Mouse (Mus musculus): Measurements from ENCODE around the gene Glp2r. TPM values are rescaled to one million over a fixed set of nuclear protein-coding genes. Genes with fewer than 3 reads are reported as not detected.

The Glp2r gene
- polyA plus RNA-seq, 1 experiment from 2014 or later, result not detected

- no peaks in the 10 kb centered on the region for H3K4me1 ChIP-seq (ENCODE audit: control insufficient read depth, insufficient read depth, low read length)
- no peaks in the 10 kb centered on the region for H3K36me3 ChIP-seq (ENCODE audit: control insufficient read depth, insufficient read depth, low read length)
- WGBS, result 90% methylated on average over 5 of the region's 5 CpGs
- no peaks in the 10 kb centered on the region for H3K27me3 ChIP-seq (replicated peaks; ENCODE audit: control insufficient read depth, insufficient read depth, low read length)
- H3K9ac ChIP-seq (ENCODE audit: low read depth, low read length), result no peak overlapping the region
- no peak overlapping the region for H3K27ac ChIP-seq (replicated peaks; ENCODE audit: low read depth, low read length)
- DNase-seq (ENCODE audit: low spot score) (no peak), ATAC-seq (ENCODE audit: low read depth) (no peak)
- no peak overlapping the region for H3K4me2 ChIP-seq (ENCODE audit: low read depth, low read length)
- H3K4me3 ChIP-seq (ENCODE audit: low read depth, low read length), result no peak overlapping the region
- H3K9me3 ChIP-seq (ENCODE audit: control insufficient read depth, low read length), result no peaks in the 10 kb centered on the region
These were observed 32.0 kb downstream of the Glp2r start for GRCm38 (mm10) chr11:67738846-67739490.

GRCm38 (mm10) chr11:67738345-67738744, 32.6 kb downstream of the Glp2r start:
- Histone ChIP-seq H3K4me3 (ENCODE audit: low read depth, low read length) (no peak overlapping the region), H3K27me3 (replicated peaks; ENCODE audit: control insufficient read depth, insufficient read depth, low read length) (no peaks in the 10 kb centered on the region), H3K27ac (replicated peaks; ENCODE audit: low read depth, low read length) (no peak overlapping the region), H3K36me3 (ENCODE audit: control insufficient read depth, insufficient read depth, low read length) (no peaks in the 10 kb centered on the region), H3K9ac (ENCODE audit: low read depth, low read length) (no peak overlapping the region), H3K4me1 (ENCODE audit: control insufficient read depth, insufficient read depth, low read length) (no peaks in the 10 kb centered on the region), H3K4me2 (ENCODE audit: low read depth, low read length) (no peak overlapping the region), H3K9me3 (ENCODE audit: control insufficient read depth, low read length) (no peaks in the 10 kb centered on the region)
- DNase-seq (ENCODE audit: low spot score), result no peak
- no peak for ATAC-seq (ENCODE audit: low read depth)
- WGBS, result 79% methylated on average over 6 of the region's 6 CpGs

GRCm38 (mm10) chr11:67734597-67734996, 36.4 kb downstream of the Glp2r start:
- ATAC-seq (ENCODE audit: low read depth) (no peak), DNase-seq (ENCODE audit: low spot score) (no peak)
- Histone ChIP-seq H3K9me3 (ENCODE audit: control insufficient read depth, low read length) (no peaks in the 10 kb centered on the region), H3K4me2 (ENCODE audit: low read depth, low read length) (no peak overlapping the region), H3K9ac (ENCODE audit: low read depth, low read length) (no peak overlapping the region), H3K27me3 (replicated peaks; ENCODE audit: control insufficient read depth, insufficient read depth, low read length) (no peaks in the 10 kb centered on the region), H3K27ac (replicated peaks; ENCODE audit: low read depth, low read length) (no peak overlapping the region), H3K4me1 (ENCODE audit: control insufficient read depth, insufficient read depth, low read length) (no peaks in the 10 kb centered on the region), H3K36me3 (ENCODE audit: control insufficient read depth, insufficient read depth, low read length) (no peaks in the 10 kb centered on the region), H3K4me3 (ENCODE audit: low read depth, low read length) (no peak overlapping the region)
- 54% methylated on average over 3 of the region's 3 CpGs for WGBS

DNA sequence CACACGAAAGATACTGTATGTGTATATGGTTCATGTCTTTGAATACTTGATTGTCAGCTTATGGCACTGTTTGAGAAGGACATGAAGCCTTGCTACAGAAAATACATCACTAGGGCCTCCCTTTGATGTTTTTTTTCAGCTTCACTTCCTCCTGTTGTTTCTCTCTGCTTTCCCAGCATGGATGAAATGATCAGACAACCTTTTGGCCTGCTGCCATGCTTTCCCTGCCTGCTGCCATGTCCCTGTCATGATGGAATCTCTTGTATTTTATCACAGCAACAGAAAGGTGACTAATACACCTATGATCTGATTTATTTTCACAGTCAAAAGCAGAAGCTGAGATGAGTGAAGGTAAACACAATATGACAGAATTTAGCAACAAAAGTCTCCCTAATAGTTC, 37.2 kb downstream of the Glp2r start:
- H3K27me3 ChIP-seq (replicated peaks; ENCODE audit: control insufficient read depth, insufficient read depth, low read length), result no peaks in the 10 kb centered on the region
- no peaks in the 10 kb centered on the region for H3K4me1 ChIP-seq (ENCODE audit: control insufficient read depth, insufficient read depth, low read length)
- H3K4me2 ChIP-seq (ENCODE audit: low read depth, low read length), result no peak overlapping the region
- H3K36me3 ChIP-seq (ENCODE audit: control insufficient read depth, insufficient read depth, low read length), result no peaks in the 10 kb centered on the region
- no peaks in the 10 kb centered on the region for H3K9me3 ChIP-seq (ENCODE audit: control insufficient read depth, low read length)
- no peak overlapping the region for H3K27ac ChIP-seq (replicated peaks; ENCODE audit: low read depth, low read length)
- no peak overlapping the region for H3K9ac ChIP-seq (ENCODE audit: low read depth, low read length)
- no peak overlapping the region for H3K4me3 ChIP-seq (ENCODE audit: low read depth, low read length)
- WGBS, result 75% methylated on average over 1 of the region's 1 CpGs
- DNase-seq (ENCODE audit: low spot score) (no peak), ATAC-seq (ENCODE audit: low read depth) (no peak)

- no peaks in the 10 kb centered on the region for H3K27me3 ChIP-seq (replicated peaks; ENCODE audit: control insufficient read depth, insufficient read depth, low read length)
- H3K36me3 ChIP-seq (ENCODE audit: control insufficient read depth, insufficient read depth, low read length), result no peaks in the 10 kb centered on the region
- ATAC-seq (ENCODE audit: low read depth), result no peak
- WGBS, result 92% methylated on average over 2 of the region's 2 CpGs
- no peaks in the 10 kb centered on the region for H3K4me1 ChIP-seq (ENCODE audit: control insufficient read depth, insufficient read depth, low read length)
- no peak overlapping the region for H3K9ac ChIP-seq (ENCODE audit: low read depth, low read length)
- DNase-seq (ENCODE audit: low spot score), result no peak
- no peaks in the 10 kb centered on the region for H3K9me3 ChIP-seq (ENCODE audit: control insufficient read depth, low read length)
- no peak overlapping the region for H3K4me3 ChIP-seq (ENCODE audit: low read depth, low read length)
- H3K27ac ChIP-seq (replicated peaks; ENCODE audit: low read depth, low read length), result no peak overlapping the region
- H3K4me2 ChIP-seq (ENCODE audit: low read depth, low read length), result no peak overlapping the region
These were observed 39.9 kb downstream of the Glp2r start for GRCm38 (mm10) chr11:67731056-67731455.

DNA sequence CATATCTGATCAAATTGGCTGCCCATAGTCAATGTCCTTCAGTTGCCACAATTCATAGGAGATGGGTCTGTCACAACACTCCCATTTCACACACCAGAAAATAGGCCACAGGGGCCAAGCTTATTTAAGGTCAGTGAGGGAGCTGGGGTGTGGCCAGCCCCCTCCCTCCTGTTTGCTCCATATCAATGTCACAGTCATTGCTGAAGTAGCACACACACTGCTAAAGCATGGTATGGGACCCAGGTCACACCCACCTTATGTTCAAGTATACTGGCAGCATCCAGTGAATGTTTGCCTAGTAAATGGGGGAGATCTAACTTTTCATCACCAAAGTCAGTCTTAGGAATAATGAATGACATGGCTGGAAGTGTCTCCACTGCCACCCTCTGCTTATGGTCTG, 42.2 kb downstream of the Glp2r start:
- H3K4me1 ChIP-seq (ENCODE audit: control insufficient read depth, insufficient read depth, low read length), result no peaks in the 10 kb centered on the region
- H3K9me3 ChIP-seq (ENCODE audit: control insufficient read depth, low read length), result no peaks in the 10 kb centered on the region
- no peak overlapping the region for H3K4me3 ChIP-seq (ENCODE audit: low read depth, low read length)
- no peak overlapping the region for H3K9ac ChIP-seq (ENCODE audit: low read depth, low read length)
- H3K27ac ChIP-seq (replicated peaks; ENCODE audit: low read depth, low read length), result no peak overlapping the region
- no peak for ATAC-seq (ENCODE audit: low read depth)
- DNase-seq (ENCODE audit: low spot score), result no peak
- H3K27me3 ChIP-seq (replicated peaks; ENCODE audit: control insufficient read depth, insufficient read depth, low read length), result no peaks in the 10 kb centered on the region
- H3K4me2 ChIP-seq (ENCODE audit: low read depth, low read length), result no peak overlapping the region
- H3K36me3 ChIP-seq (ENCODE audit: control insufficient read depth, insufficient read depth, low read length), result no peaks in the 10 kb centered on the region

DNA sequence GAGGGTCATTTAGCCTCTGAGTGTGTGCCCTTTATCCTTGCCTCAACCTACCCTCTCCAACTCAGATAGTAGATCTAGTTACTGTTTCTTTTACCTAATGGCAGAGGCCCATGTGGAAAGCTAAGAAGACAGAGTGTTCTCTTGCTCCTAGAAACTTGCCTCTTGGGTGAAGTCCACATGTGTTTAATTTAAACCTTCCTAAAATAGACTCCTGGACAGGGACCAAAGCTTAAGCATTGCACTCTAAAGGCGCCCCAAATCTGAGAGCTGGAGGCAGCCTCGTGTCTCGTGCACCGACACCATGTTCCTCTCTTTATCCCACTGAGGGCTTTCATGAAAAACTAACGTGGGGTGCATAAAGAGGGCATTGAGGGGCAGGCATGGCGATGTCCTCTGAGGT, 43.9 kb downstream of the Glp2r start:
- no peak overlapping the region for H3K27ac ChIP-seq (replicated peaks; ENCODE audit: low read depth, low read length)
- H3K27me3 ChIP-seq (replicated peaks; ENCODE audit: control insufficient read depth, insufficient read depth, low read length), result no peaks in the 10 kb centered on the region
- peak; percentile 72 for DNase-seq (ENCODE audit: low spot score)
- H3K9ac ChIP-seq (ENCODE audit: low read depth, low read length), result no peak overlapping the region
- 56% methylated on average over 6 of the region's 6 CpGs for WGBS
- H3K36me3 ChIP-seq (ENCODE audit: control insufficient read depth, insufficient read depth, low read length), result no peaks in the 10 kb centered on the region
- no peaks in the 10 kb centered on the region for H3K4me1 ChIP-seq (ENCODE audit: control insufficient read depth, insufficient read depth, low read length)
- H3K4me3 ChIP-seq (ENCODE audit: low read depth, low read length), result no peak overlapping the region
- H3K4me2 ChIP-seq (ENCODE audit: low read depth, low read length), result no peak overlapping the region
- no peaks in the 10 kb centered on the region for H3K9me3 ChIP-seq (ENCODE audit: control insufficient read depth, low read length)
- ATAC-seq (ENCODE audit: low read depth), result no peak

DNA sequence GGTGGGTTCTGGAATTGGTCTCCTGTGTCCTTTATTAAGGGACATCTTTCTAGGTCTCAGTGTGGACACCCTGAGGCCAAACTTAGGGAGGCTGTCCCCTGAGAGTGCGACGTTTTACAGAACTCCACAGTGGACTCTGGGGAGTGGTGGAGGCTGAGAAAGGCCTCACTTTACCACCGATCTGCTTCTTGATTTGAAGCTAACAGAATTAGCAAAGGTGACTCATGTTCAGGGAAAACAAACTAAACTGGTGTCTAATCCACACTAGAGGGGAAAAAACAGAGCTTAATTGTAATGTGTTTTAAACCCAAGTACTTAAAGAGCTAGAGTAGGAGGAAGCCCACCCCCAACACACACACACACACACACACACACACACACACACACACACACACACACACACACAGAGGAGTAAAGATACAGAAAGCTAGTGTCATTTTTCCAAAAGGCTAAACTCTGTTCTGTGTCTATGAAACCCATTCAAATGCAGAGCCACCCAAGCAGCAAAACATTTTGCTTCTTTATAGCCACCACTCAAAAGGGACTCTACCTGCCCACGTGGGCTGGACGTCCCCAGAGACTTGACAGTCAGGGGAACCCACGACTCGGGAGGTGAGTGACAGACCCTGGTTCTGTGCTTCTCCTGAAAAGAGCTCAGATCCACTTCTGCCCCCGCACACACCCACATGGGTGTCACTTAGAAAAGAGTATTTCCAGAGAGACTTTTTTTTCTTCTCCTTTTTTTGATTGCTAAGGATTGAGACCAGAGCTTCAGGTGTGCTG, 47.5 kb downstream of the Glp2r start:
- Histone ChIP-seq H3K27me3 (replicated peaks; ENCODE audit: control insufficient read depth, insufficient read depth, low read length) (no peaks in the 10 kb centered on the region), H3K4me1 (ENCODE audit: control insufficient read depth, insufficient read depth, low read length) (no peaks in the 10 kb centered on the region), H3K9ac (ENCODE audit: low read depth, low read length) (no peak overlapping the region), H3K4me3 (ENCODE audit: low read depth, low read length) (no peak overlapping the region), H3K4me2 (ENCODE audit: low read depth, low read length) (no peak overlapping the region), H3K36me3 (ENCODE audit: control insufficient read depth, insufficient read depth, low read length) (no peaks in the 10 kb centered on the region), H3K9me3 (ENCODE audit: control insufficient read depth, low read length) (no peaks in the 10 kb centered on the region), H3K27ac (replicated peaks; ENCODE audit: low read depth, low read length) (no peak overlapping the region)
- DNase-seq (ENCODE audit: low spot score) (no peak), ATAC-seq (ENCODE audit: low read depth) (no peak)
- 67% methylated on average over 8 of the region's 8 CpGs for WGBS

Measured in embryonic facial prominence, embryonic 14.5 days (tissue).